Mouse (Mus musculus) myocyte (in vitro differentiated cells): ENCODE measurements around the gene Vezf1.

ENCODE experiments used
- CEBPB ChIP-seq: IDR thresholded peaks from 2 replicates; pipeline ENCODE4 v1.6.1; 2011; ENCODE audit warnings: mild to moderate bottlenecking, moderate library complexity; ENCODE audit not compliant: poor library complexity, insufficient read depth, severe bottlenecking
- E2F4 ChIP-seq: IDR thresholded peaks from one replicate; pipeline ENCODE4 v1.6.1; 2011; ENCODE audit warnings: mild to moderate bottlenecking, control low read depth, moderate library complexity; ENCODE audit not compliant: insufficient read depth
- MYOG ChIP-seq, 3 experiments: IDR thresholded peaks; one replicate each; pipeline ENCODE4 v1.6.1; 2011; ENCODE audit warnings: control low read depth in 2 of 3, low read depth in 2 of 3, mild to moderate bottlenecking in 2 of 3; ENCODE audit not compliant: insufficient read length in 2 of 3, control insufficient read depth in 1 of 3, insufficient read depth in 1 of 3
- POLR2A ChIP-seq: IDR thresholded peaks from one replicate; pipeline ENCODE4 v1.6.1; 2011; ENCODE audit warnings: low read depth, mild to moderate bottlenecking, control low read depth, moderate library complexity; ENCODE audit not compliant: insufficient read length
- TCF12 ChIP-seq: IDR thresholded peaks from one replicate; pipeline ENCODE4 v1.6.1; 2011; ENCODE audit warnings: mild to moderate bottlenecking, control low read depth; ENCODE audit not compliant: poor library complexity, insufficient read depth, severe bottlenecking
- USF1 ChIP-seq: IDR thresholded peaks from one replicate; pipeline ENCODE4 v1.6.1; 2011; ENCODE audit warnings: low read depth, mild to moderate bottlenecking, control low read depth, moderate library complexity

GRCm38 (mm10) chr11:88123021-88123420, 54.9 kb downstream of the Vezf1 start:
- no peak for TF ChIP-seq POLR2A
- TF ChIP-seq MYOG (IDR thresholded peaks at IDR 0.05; ENCODE audit: control insufficient read depth in 1 of 3, insufficient read depth in 1 of 3, insufficient read length in 2 of 3, low read depth in 2 of 3): no peak
- no peak for TF ChIP-seq CEBPB
- TF ChIP-seq E2F4: no peak
- TF ChIP-seq USF1: no peak
- TF ChIP-seq TCF12: no peak
